In genomic region chr6:71352866-71353427, GRCm38 (mm10) we compare ENCODE assay signal across 39 mouse cellular contexts. TPM values are rescaled to one million over a fixed set of nuclear protein-coding genes. Genes with fewer than 3 reads are reported as not detected.
"Had no signal": no experiment of that assay in that cellular context is flagged by ENCODE, and none has a peak within 500 bp of the region (broad histone marks: within the 10 kb centered on the region; RNA-seq: fewer than 3 reads in every experiment).

No protein-coding gene starts in this region.

- H3K4me3 ChIP-seq: heart, embryonic 10.5 days; heart, embryonic 12.5 days; hindbrain, embryonic 10.5 days; hindbrain, embryonic 12.5 days; kidney, embryonic 15.5 days; limb, embryonic 13.5 days; limb, embryonic 15.5 days had no signal

- ATAC-seq: forebrain, postnatal 0 days; hindbrain, postnatal 0 days; intestine, embryonic 16.5 days had no signal

- H3K27ac ChIP-seq: heart, embryonic 10.5 days; hindbrain, embryonic 10.5 days; hindbrain, embryonic 12.5 days; hindbrain, embryonic 14.5 days; hindbrain, postnatal 0 days; kidney, embryonic 15.5 days; kidney, postnatal 0 days; limb, embryonic 13.5 days; limb, embryonic 15.5 days had no signal

- H3K36me3 ChIP-seq: heart, embryonic 10.5 days; heart, embryonic 12.5 days; hindbrain, embryonic 10.5 days; hindbrain, embryonic 12.5 days; kidney, embryonic 15.5 days; limb, embryonic 13.5 days; limb, embryonic 15.5 days had no signal

- DNase-seq: forebrain, postnatal 0 days; gastrocnemius, postnatal 25 days; heart, adult 18-20 months; heart, postnatal 10 days; heart, postnatal 4 days; kidney, adult 11 months; kidney, adult 2 months; kidney, adult 9 months; kidney, postnatal 14 days; kidney, postnatal 36 days; layer of hippocampus, adult 9-11 months; layer of hippocampus, postnatal 36 days; left cerebral cortex, postnatal 4 days had no signal

- H3K9ac ChIP-seq: forebrain, postnatal 0 days; heart, embryonic 12.5 days; hindbrain, embryonic 12.5 days; hindbrain, embryonic 14.5 days; kidney, embryonic 15.5 days; limb, embryonic 13.5 days; limb, embryonic 15.5 days had no signal

- H3K4me1 ChIP-seq: heart, embryonic 10.5 days; heart, embryonic 12.5 days; hindbrain, embryonic 10.5 days; hindbrain, embryonic 12.5 days; kidney, embryonic 15.5 days; limb, embryonic 13.5 days; limb, embryonic 15.5 days had no signal

- H3K27me3 ChIP-seq: heart, embryonic 12.5 days; hindbrain, embryonic 12.5 days; kidney, embryonic 15.5 days; limb, embryonic 13.5 days; limb, embryonic 15.5 days had no signal

- H3K4me2 ChIP-seq: heart, embryonic 12.5 days; hindbrain, embryonic 12.5 days; hindbrain, embryonic 14.5 days; kidney, embryonic 15.5 days; limb, embryonic 13.5 days; limb, embryonic 15.5 days had no signal

- H3K9me3 ChIP-seq: kidney, embryonic 15.5 days; limb, embryonic 15.5 days had no signal

RNA-seq across cellular contexts. Expression of gene Cd8a, which starts 20.3 kb away (rescaled TPM):
- total RNA-seq: forebrain, postnatal 0 days; gastrocnemius, adult 18-20 months; gastrocnemius, adult 8-10 months; granulocyte monocyte progenitor cell, adult 5-6 weeks; hindbrain, postnatal 0 days; layer of hippocampus, adult 18-20 months; layer of hippocampus, adult 8-10 months; layer of hippocampus, postnatal 14 days; layer of hippocampus, postnatal 36 days; left cerebral cortex, adult 18-20 months; left cerebral cortex, postnatal 25 days; left cerebral cortex, postnatal 4 days had no signal
- polyA plus RNA-seq: forebrain, postnatal 0 days; heart, embryonic 10.5 days; heart, embryonic 12.5 days; heart, embryonic 14.5 days; hindbrain, embryonic 10.5 days; hindbrain, embryonic 12.5 days; hindbrain, embryonic 14.5 days; hindbrain, postnatal 0 days; intestine, embryonic 14.5 days; intestine, embryonic 16.5 days; limb, embryonic 11.5 days; limb, embryonic 13.5 days; limb, embryonic 15.5 days had no signal

RNA-seq across cellular contexts. Expression of gene Cd8b1, which starts 30.4 kb away (rescaled TPM):
- total RNA-seq: forebrain, postnatal 0 days; gastrocnemius, adult 18-20 months; gastrocnemius, adult 8-10 months; granulocyte monocyte progenitor cell, adult 5-6 weeks; heart, postnatal 25 days; hindbrain, postnatal 0 days; layer of hippocampus, adult 18-20 months; layer of hippocampus, adult 8-10 months; layer of hippocampus, postnatal 14 days; layer of hippocampus, postnatal 36 days; left cerebral cortex, adult 18-20 months; left cerebral cortex, adult 8-10 months; left cerebral cortex, postnatal 10 days; left cerebral cortex, postnatal 25 days; left cerebral cortex, postnatal 4 days had no signal
- polyA plus RNA-seq: forebrain, postnatal 0 days; frontal cortex, adult 2 months; heart, embryonic 10.5 days; heart, embryonic 12.5 days; hindbrain, embryonic 12.5 days; hindbrain, embryonic 14.5 days; hindbrain, postnatal 0 days; intestine, embryonic 14.5 days; intestine, embryonic 16.5 days; limb, embryonic 13.5 days; limb, embryonic 15.5 days had no signal

RNA-seq across cellular contexts. Expression of gene Smyd1, which starts 30.9 kb away (rescaled TPM):
- total RNA-seq: granulocyte monocyte progenitor cell, adult 5-6 weeks had no signal
